Mouse (Mus musculus): ENCODE measurements around the gene Hist2h2aa2.
"Not testable (repeated sequence)": the region's sequence is repeated elsewhere in the genome, so short reads cannot be mapped to it uniquely, and the experiment has no call there.

Hist2h2aa2 gene

DNA sequence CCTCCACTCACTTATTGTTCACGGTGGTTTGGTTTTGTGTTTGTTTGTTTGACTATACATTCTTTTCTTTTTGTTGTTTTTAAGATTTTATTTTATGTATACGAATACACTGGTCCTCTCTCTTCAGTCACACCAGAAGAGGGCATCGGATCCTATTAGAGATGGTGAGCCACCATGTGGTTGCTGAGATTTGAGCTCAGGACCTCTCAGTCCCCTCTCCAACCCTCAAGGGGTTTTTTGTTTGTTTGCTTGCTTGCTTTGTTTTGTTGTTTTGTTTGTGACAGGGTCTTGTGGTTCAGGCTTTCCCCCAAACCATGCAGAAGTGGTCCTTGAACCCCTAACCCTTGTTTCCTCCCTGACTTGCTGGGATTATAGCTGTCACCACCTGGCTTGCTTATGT lies 21.5 kb upstream of the Hist2h2aa2 start:
- DNase-seq (ENCODE audit: low spot score) = no peak

GRCm38 (mm10) chr3:96260220-96260619 lies 20.1 kb upstream of the Hist2h2aa2 start:
- no peak for DNase-seq (ENCODE audit: low spot score)

DNA sequence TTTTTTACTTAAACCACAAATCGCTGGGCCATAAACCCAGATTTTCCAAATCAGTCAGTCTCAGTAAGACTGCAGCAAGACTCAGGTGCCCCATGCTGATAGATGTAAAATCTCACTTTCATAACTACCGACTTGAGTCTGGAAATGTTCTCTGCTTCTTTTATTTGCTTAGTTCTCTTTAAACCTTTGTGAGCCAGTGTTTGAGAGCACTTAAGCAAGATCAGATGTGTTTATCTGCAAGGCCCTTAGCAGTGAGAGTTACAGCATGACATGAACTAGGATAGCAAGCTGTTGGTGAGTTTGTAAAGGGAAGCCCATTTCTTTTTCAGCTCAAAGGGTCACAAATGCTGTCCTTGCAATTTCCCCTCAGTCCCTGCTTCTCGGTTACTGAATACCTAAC lies 17.1 kb upstream of the Hist2h2aa2 start:
- no peak for DNase-seq (ENCODE audit: low spot score)

DNA sequence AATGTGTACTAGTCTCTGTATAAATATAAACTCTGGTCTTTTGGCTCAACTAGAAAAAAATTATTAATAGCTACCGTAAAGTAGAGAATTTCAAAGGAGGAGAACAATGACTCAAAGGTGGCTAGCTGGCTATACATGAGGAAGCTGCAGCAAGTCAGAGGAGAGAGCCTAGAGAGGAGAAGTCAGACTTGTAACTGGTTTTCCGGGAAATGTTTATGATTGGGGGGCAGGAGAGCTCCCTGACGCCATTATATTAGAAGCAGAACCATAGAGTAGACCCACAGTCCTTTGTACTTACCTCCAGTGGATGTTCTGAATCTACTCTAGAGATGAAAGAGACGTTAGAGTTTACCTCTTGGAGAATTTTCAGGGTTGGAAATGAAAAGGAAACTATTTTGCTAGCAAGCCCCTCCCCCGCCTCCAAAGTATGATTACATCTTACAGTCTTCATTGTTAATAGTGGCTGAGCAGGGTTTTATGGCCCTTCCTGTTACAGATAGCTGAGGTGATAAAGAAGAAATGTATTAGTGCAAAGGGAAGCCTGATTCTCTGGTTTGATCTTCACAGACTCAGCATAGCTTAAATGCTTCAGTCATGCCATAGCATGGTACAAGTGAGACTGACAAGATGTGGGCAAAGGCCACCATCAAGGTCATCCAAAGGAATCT lies 16.0 kb upstream of the Hist2h2aa2 start:
- no peak for DNase-seq (ENCODE audit: low spot score)

GRCm38 (mm10) chr3:96254683-96255355 lies 14.7 kb upstream of the Hist2h2aa2 start:
- DNase-seq (ENCODE audit: low spot score) = peak; percentile 71

DNA sequence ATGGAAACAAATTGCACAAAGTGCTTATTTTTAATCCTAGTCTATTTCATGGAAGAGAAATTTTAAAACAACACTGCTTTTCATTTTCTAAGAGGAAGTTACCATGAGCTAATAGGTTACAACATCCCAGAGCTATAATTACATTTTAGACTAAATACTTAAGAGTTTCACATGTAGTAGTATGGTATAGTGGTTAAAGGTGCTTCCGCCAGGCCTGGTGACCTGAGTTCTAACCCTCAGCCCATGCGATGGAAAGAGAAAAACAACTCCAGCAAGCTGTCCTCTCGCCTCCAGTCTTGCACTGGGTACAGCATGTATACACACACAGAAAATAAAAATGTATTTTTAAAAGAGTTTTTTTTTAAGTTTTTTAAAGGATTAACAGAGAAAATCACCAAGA lies 11.7 kb upstream of the Hist2h2aa2 start:
- DNase-seq (ENCODE audit: low spot score) = no peak

- no peak for DNase-seq (ENCODE audit: low spot score)
Observed at GRCm38 (mm10) chr3:96250890-96251289, 10.8 kb upstream of the Hist2h2aa2 start.

DNA sequence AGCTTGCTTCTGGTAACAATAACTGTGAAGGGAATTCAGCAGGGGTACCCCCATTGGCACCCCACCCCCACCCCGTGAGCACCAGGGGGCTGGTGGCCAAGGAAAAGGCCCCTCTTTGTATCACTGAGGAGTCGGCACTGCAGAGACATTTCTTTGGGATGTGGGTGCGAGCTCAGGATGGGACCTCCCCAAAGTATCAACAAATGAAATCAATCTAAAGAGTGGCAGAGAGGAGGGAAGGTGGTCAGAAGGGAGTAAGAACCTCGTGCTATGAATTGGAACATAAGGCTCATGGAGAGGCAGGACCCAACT lies 8.9 kb upstream of the Hist2h2aa2 start:
- DNase-seq (ENCODE audit: low spot score) = no peak

DNA sequence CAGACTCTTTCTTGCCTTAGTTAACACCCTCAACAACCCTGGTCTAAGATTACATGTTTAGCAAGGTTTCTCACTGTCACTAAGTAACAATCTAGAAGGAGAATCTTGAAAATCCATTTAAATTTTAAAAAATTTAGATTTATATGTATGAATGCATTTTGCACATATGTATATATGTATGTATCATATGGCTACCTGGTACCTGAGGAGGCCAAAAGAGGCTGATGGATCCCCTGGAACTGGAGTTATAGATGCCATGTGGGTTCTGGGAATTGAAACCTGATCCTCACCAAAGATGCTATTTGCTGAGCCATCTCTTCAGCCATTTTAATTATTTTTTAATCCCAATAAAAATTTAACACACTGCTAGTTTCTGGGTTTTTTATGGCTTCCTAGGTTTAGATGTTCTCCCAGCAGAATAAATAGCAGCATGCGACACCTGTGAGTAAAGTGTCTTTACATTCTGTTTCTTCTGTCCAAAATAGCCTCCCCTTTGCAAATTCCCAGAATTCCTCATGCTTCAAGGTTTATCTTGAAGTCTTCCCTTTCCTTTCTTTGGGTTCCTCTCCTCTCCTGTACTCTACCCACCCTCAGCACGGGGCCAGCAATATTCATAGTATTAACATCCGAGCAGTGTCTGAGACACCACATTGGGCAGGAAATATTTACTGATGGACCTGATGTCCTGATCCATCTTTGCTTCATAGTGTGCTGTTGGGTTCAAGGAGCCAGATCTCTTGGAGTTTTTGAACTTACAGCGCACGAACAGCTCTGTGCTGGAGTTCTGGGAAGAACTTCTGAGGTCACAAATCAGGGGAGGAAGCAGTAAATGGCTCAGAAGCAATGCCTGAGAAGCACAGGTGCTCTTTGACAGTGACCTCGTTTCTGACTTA lies 8.3 kb upstream of the Hist2h2aa2 start:
- DNase-seq (ENCODE audit: low spot score) = peak; percentile 59

- peak; percentile 68 for DNase-seq (ENCODE audit: low spot score)
Observed at GRCm38 (mm10) chr3:96247356-96248140, 7.5 kb upstream of the Hist2h2aa2 start.

DNA sequence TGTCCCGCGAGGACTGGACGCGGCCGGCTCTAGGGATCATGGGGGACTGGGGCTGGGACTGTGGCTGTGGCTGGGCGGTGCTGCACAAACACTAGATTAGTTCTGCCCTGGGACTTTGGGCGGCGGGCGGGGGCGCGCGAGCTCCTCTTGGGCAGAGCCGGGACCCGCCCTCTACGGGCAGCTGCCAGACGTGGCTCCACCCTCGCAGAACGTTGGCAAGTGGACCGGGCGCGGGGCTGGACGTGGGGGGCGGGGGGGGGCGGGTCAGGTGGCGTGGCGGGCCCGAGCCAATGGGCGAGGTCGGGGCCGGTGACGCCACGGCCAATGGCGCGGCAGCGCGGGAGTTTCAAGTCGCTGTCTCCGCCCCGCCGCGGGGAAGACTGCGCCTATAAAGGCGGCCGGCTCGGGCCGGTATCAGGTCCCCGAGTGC lies 6.4 kb upstream of the Hist2h2aa2 start, which contains the start of gene Hist2h3c1:
Hist2h3c1 (plus strand) TSS at position 259 of the 430 bp plus-strand sequence.
- DNase-seq (ENCODE audit: low spot score) = not testable (repeated sequence)

- DNase-seq (ENCODE audit: low spot score) = not testable (repeated sequence)
Observed at GRCm38 (mm10) chr3:96246018-96246417, 5.9 kb upstream of the Hist2h2aa2 start.

- DNase-seq (ENCODE audit: low spot score) = peak; percentile 70
Observed at GRCm38 (mm10) chr3:96245003-96245886, 5.2 kb upstream of the Hist2h2aa2 start, which contains the start of gene Hist2h2aa1. Gene Hist2h2aa1 (plus strand): TSS chr3:96245497.

DNA sequence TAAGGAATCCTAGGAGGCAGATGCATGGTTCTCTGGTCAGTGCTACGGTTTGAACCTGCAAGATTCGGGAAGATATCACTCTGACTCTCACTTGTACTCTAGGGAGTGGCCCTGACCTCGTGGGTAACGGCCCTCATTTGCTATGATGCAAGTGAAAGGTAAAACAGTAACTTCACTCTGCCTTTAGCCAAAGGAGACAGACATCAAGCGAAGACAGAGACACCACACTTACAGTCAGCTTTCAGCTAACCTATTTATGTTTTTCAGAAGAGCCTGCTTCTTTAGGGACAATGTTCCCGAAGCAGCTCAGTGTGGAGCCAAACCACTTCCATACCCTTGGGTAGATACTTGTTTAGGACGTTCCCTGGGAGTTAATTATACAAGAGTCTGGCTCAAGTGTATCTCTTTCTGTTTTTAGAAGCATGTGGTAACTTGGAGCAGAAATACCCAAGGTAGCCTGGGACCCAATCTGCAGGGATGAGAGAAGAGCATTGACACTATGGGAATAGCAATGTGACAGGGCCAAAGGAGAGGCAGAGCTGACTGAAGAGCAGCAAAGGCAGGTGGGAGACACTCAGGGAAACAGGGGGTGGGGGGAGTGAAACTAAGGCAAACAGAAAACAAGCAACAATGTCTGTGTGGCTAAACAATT lies 4.0 kb upstream of the Hist2h2aa2 start:
- no peak for DNase-seq (ENCODE audit: low spot score)

GRCm38 (mm10) chr3:96240799-96241197 lies 722 bp upstream of the Hist2h2aa2 start:
- DNase-seq (ENCODE audit: low spot score) = no peak

DNA sequence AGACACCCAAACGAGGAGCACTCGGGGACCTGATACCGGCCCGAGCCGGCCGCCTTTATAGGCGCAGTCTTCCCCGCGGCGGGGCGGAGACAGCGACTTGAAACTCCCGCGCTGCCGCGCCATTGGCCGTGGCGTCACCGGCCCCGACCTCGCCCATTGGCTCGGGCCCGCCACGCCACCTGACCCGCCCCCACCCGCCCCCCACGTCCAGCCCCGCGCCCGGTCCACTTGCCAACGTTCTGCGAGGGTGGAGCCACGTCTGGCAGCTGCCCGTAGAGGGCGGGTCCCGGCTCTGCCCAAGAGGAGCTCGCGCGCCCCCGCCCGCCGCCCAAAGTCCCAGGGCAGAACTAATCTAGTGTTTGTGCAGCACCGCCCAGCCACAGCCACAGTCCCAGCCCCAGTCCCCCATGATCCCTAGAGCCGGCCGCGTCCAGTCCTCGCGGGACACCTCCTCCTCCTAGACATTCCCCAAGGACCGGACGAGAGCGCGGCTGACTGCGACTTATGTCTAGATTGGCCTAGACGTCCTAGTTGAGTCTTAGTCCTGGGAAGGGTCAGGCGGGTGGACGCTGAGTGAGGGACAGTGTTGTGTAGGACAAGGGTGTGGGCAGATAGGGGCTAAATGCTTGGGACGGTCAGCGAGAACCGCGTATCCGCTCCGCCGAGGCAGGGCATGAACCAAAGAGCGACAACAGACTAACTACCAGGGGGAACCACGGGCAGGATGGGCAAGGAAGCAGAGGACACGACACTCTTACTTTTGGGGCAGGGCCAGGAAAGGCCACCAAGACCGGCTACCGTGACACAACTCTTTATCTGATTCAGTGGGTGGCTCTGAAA lies 902 bp downstream of the Hist2h2aa2 start, which contains the start of gene Hist2h3c2:
Hist2h3c2 (minus strand) TSS at position 174 of the 840 bp plus-strand sequence.
- DNase-seq (ENCODE audit: low spot score) = not testable (repeated sequence)

DNA sequence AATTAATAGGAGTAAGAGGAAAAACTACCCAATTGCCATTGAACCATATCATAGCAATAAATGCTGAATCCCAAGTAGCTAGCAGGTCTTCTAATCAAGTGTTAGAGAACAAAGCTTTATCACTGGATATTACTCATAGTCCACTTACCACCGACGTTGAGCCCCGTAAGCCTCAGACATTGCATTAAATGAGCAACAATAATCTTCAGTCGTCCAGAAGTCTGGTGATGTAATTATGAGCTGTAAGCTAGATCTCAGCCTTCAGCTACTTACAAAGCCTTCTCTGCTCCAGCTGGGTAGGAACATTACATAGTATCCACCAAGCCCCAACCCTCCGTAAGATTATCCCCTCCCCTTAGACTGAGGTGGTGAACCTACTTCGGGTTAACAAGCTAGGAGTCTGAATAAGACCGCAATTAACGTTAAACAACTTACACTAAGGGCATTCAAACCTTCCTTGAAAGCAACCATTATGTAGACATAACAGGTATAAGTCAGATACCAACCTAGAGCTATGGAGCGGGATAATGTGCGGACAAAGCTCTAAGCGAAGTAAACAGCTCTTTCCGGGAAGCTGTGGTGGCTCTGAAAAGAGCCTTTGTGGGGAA lies 2.1 kb downstream of the Hist2h2aa2 start:
- peak; percentile 81 for DNase-seq (ENCODE audit: low spot score)

- peak; percentile 68 for DNase-seq (ENCODE audit: low spot score)
Observed at GRCm38 (mm10) chr3:96237335-96237903, 2.7 kb downstream of the Hist2h2aa2 start.
